Mouse (Mus musculus) embryonic fibroblast, embryonic 13.5 days (primary cell): ENCODE data around the gene 1700021F07Rik.

ENCODE experiments used
- CTCF ChIP-seq: IDR thresholded peaks from 2 replicates; pipeline ENCODE4 v1.5.1; 2011; ENCODE audit warnings: mild to moderate bottlenecking, control low read depth, low read length, moderate library complexity, borderline replicate concordance; ENCODE audit not compliant: insufficient read depth
- POLR2A ChIP-seq: IDR thresholded peaks from 2 replicates; pipeline ENCODE4 v1.6.1; 2011; ENCODE audit warnings: low read depth, mild to moderate bottlenecking, control low read depth, low read length, moderate library complexity

DNA sequence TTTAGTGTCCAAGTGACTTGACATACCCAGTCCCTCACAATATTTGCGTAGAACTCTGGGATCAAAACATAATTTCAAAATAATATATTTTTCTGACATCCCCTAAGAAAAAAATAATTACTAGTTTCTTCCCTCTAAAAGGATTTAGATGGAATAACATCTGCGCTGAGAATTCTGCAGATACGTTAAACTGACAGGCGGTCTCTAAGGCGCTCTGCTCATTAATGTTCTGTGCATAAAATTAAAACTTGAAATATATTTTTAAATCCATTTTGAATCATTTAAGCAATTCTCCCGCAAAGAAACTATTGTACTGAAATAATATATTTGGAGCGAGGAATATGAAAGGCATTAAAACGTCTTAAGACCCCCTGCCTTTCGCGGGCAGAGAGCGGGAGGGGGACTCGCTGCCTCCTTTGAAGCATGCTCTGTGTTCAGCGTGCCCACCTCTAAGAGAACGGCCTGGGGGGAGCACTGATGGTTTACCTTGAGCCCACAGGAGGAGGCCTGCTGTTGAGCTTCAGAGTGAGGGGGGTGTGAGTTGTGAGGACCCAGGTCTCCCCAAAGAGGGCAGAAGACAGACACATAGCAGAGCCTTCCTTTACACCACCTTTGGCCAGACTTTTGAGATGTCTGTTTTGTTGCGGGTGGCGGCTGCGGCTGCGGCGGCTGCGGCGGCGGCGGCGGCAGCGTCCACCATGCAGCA is 6.1 kb upstream of the 1700021F07Rik start:
- TF ChIP-seq CTCF: no peak
- TF ChIP-seq POLR2A: no peak
